Mouse (Mus musculus) lung, embryonic 14.5 days (tissue): ENCODE data around the gene Cdca3. TPM values are rescaled to one million over a fixed set of nuclear protein-coding genes. Genes with fewer than 3 reads are reported as not detected.
"Not testable (repeated sequence)": the region's sequence is repeated elsewhere in the genome, so short reads cannot be mapped to it uniquely, and the experiment has no call there.

ENCODE experiments used
- ATAC-seq: fragments of 200-750 bp; cut with Nextera tagmentation; 2 replicates; pipeline ENCODE4 v1.8.0; 2017; ENCODE audit warnings: mild to moderate bottlenecking, moderate TSS enrichment, moderate library complexity; ENCODE audit not compliant: insufficient read depth
- DNase-seq: peaks from one replicate; pipeline ENCODE4 v3.0.0-alpha.2; 2015
- H3K27ac ChIP-seq: fragments of 300-500 bp; sonication (generic); 2 replicates; pipeline ENCODE4 v1.5.1; 2014; ENCODE audit warnings: low read depth, mild to moderate bottlenecking, moderate library complexity
- H3K27me3 ChIP-seq: fragments of 300-500 bp; sonication (generic); 2 replicates; pipeline ENCODE4 v1.6.1; 2014; ENCODE audit warnings: low read length, control low read depth; ENCODE audit not compliant: insufficient read depth
- H3K36me3 ChIP-seq: fragments of 300-500 bp; sonication (generic); 2 replicates; pipeline ENCODE4 v1.6.1; 2014; ENCODE audit warnings: control low read depth; ENCODE audit not compliant: insufficient read depth
- H3K4me1 ChIP-seq: fragments of 300-500 bp; sonication (generic); 2 replicates; pipeline ENCODE4 v1.6.1; 2014; ENCODE audit warnings: antibody characterized with exemption, control low read depth; ENCODE audit not compliant: insufficient read depth
- H3K4me2 ChIP-seq: fragments of 300-500 bp; sonication (generic); 2 replicates; pipeline ENCODE4 v1.6.1; 2014; ENCODE audit warnings: mild to moderate bottlenecking
- H3K4me3 ChIP-seq: fragments of 300-500 bp; sonication (generic); 2 replicates; pipeline ENCODE4 v1.5.1; 2014; ENCODE audit warnings: low read depth, low read length
- H3K9ac ChIP-seq: fragments of 300-500 bp; sonication (generic); 2 replicates; pipeline ENCODE4 v1.6.1; 2014
- H3K9me3 ChIP-seq: fragments of 300-500 bp; sonication (generic); 2 replicates; pipeline ENCODE4 v1.6.1; 2016; ENCODE audit warnings: low read depth, low read length, control low read depth
- CTCF ChIP-seq: IDR thresholded peaks from 2 replicates; pipeline ENCODE4 v1.5.1; 2016; ENCODE audit warnings: antibody characterized with exemption, low read depth
- WGBS: fragments of 180-500 bp; shearing (Covaris S2); extraction: QIAGEN DNeasy Blood & Tissue Kit; methylation state at CpG from one replicate; pipeline ENCODE4 v1.1.7; 2014; 5-methylcytosine and 5-hydroxymethylcytosine counted together
- polyA plus RNA-seq: library from polyadenylated mRNA; unstranded; fragments of >200 nt; fragmentation: Nextera tagmentation; extraction: Ambion mirVana; gene quantifications from 2 replicates; pipeline ENCODE4 v1.2.1, GENCODE M21; 2014

Gene Cdca3
- polyA plus RNA-seq, 1 experiment from 2014 or later = 204 TPM

DNA sequence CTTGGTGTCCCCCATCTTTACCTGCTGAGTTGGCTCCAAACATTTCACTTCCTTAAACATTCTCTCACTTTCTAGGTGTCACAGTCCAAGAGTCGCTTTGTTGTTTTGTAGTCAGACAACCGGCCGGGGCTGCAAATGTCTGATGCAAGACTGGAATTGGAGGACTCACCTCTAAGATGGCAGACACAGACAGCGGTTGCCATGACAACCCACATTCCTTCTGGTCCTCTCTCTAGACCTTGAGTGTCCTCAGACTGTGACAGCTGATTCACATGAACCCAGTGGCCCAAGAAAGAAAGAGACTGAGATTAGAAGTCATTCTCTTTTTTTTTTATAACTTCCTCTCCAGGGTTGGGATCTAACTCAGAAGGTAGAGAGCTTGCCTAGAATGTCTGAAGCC, 39.8 kb upstream of the Cdca3 start:
- Histone ChIP-seq H3K36me3 (no peaks in the 10 kb centered on the region), H3K27me3 (no peaks in the 10 kb centered on the region), H3K9me3 (no peaks in the 10 kb centered on the region), H3K4me3 (no peak overlapping the region), H3K4me1 (0 out of 2 replicates have a peak, but pooled peaks cover 3% of the 10 kb centered on the region), H3K27ac (no peak overlapping the region), H3K9ac (no peak overlapping the region), H3K4me2 (no peak overlapping the region)
- DNase-seq (no peak), ATAC-seq (no peak)
- TF ChIP-seq CTCF = no peak
- 66% methylated on average over 4 of the region's 4 CpGs for WGBS

DNA sequence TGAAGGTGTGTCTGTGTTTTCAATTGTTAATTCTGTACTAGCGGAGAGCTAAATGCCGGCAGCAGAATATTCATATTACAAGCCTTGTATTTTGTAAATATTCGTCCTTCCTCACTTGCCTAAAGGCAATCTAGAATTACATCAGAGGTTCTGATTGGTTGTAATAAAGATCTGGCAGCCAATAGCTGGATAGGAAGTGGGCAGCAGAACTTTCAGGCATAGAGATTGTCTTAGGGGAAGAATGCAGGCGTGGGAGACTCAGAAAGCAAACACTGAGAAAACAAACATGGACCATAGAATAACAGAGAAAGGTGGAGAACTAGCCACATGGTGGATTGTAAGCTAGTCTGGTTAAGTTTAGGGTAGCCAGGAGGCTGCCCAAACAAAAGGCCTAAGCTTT, 39.2 kb upstream of the Cdca3 start:
- H3K9me3 ChIP-seq = no peaks in the 10 kb centered on the region
- ATAC-seq (peak; percentile 50), DNase-seq (peak; percentile 33)
- no peak overlapping the region for H3K4me3 ChIP-seq
- no peaks in the 10 kb centered on the region for H3K27me3 ChIP-seq
- no peak overlapping the region for H3K4me2 ChIP-seq
- H3K9ac ChIP-seq = no peak overlapping the region
- H3K36me3 ChIP-seq = no peaks in the 10 kb centered on the region
- H3K4me1 ChIP-seq = 0 out of 2 replicates have a peak, but pooled peaks cover 3% of the 10 kb centered on the region
- no peak overlapping the region for H3K27ac ChIP-seq
- WGBS = 53% methylated on average over 4 of the region's 4 CpGs
- TF ChIP-seq CTCF = no peak

DNA sequence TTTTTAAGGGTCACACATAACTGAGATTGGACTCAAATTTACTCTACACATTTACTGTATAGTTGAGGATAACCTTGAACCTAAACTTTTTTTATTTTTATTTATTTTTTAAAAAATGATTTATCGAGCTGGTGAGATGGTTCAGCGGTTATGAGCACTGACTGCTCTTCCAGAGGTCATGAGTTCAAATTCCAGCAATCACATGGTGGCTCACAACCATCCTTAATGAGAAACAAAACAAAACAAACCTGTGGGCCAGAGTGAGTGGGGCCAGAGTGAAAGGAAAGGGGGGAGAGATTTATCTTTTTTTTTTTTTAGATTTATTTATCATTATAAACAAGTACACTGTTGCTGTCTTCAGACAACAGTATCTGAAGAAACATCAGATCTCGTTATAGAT, 37.4 kb upstream of the Cdca3 start:
- Histone ChIP-seq H3K36me3 (no peaks in the 10 kb centered on the region), H3K9ac (no peak overlapping the region), H3K4me1 (0 out of 2 replicates have a peak, but pooled peaks cover 3% of the 10 kb centered on the region), H3K27ac (no peak overlapping the region), H3K4me2 (no peak overlapping the region), H3K9me3 (no peaks in the 10 kb centered on the region), H3K27me3 (no peaks in the 10 kb centered on the region), H3K4me3 (no peak overlapping the region)
- 80% methylated on average over 3 of the region's 3 CpGs for whole genome bisulfite sequencing
- DNase-seq (no peak), ATAC-seq (no peak)
- TF ChIP-seq CTCF = no peak

DNA sequence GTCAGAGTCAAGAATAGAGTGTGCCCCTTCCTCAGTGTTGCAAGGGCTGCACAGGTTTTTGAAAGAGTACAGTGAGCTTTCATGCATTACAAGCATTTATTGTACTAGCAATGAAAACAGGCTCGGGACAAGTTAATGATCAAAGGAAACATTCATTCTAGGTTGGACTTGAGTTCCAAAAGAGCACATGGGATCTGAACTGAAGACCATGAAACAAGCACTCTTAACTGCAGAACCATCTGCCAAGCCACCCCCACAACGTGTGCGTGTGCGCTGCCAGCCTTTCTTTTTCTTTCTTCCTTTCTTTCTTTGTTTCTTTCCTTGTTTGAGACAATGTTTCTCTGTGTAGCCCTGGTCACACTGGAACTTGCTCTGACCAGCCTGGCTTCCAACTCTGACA, 33.6 kb upstream of the Cdca3 start:
- no peak overlapping the region for H3K4me2 ChIP-seq
- H3K27ac ChIP-seq = no peak overlapping the region
- no peak for TF ChIP-seq CTCF
- H3K4me3 ChIP-seq = no peak overlapping the region
- no peak for ATAC-seq
- no peaks in the 10 kb centered on the region for H3K27me3 ChIP-seq
- no peaks in the 10 kb centered on the region for H3K4me1 ChIP-seq
- DNase-seq = no peak
- H3K9ac ChIP-seq = no peak overlapping the region
- H3K36me3 ChIP-seq = no peaks in the 10 kb centered on the region
- H3K9me3 ChIP-seq = no peaks in the 10 kb centered on the region
- 82% methylated on average over 4 of the region's 4 CpGs for WGBS

DNA sequence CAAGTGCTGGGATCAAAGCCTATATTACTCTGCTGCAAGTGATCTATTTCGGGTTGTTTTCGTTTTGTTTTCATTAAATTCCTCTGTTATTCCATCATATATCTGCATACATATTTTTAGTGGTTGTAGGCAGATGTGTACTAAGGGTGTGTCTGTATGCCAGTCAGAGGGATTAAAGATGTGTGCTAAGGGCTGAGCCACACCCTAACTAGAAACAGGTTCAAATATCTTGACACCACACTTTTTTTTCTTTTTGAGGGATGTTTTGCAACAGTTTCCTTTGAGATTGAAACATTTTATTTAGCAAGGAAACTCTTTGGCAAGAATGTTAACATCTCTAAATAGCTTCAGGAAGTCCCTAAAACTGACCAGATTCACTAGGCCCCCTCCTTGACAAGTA, 33.1 kb upstream of the Cdca3 start:
- no peak for ATAC-seq
- 66% methylated on average over 2 of the region's 2 CpGs for WGBS
- TF ChIP-seq CTCF = no peak
- Histone ChIP-seq H3K9ac (no peak overlapping the region), H3K27me3 (no peaks in the 10 kb centered on the region), H3K9me3 (no peaks in the 10 kb centered on the region), H3K4me1 (no peaks in the 10 kb centered on the region), H3K4me2 (no peak overlapping the region), H3K27ac (no peak overlapping the region), H3K4me3 (no peak overlapping the region), H3K36me3 (no peaks in the 10 kb centered on the region)
- no peak for DNase-seq

DNA sequence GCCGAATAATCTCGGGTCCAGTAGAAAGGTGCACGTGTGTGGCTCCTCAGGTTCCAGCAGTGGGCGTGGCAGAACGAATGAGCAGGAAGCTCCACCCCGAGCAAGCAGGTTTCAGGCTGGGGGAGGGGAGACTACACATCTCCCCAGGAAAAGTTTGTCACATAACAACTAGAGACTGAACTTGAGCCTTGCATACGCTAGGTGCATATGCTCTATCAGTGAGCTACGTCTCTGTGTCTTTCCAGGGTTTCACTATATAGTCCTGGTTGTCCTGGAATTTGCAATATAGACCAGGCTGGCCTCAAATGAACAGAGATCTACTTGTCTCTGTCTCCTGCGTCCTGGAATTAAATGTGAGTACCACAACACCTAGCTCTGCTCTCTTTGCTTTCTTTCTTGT, 26.9 kb upstream of the Cdca3 start:
- H3K27me3 ChIP-seq, H3K36me3 ChIP-seq, ATAC-seq, H3K4me1 ChIP-seq, H3K9me3 ChIP-seq, H3K9ac ChIP-seq, H3K27ac ChIP-seq: not testable (repeated sequence)
- DNase-seq = peak; percentile 26
- peak overlapping the region; percentile 53 for H3K4me2 ChIP-seq
- peak overlapping the region; percentile 22; the same call in 1 of the 2 replicates for H3K4me3 ChIP-seq
- WGBS = 9% methylated on average over 5 of the region's 9 CpGs

DNA sequence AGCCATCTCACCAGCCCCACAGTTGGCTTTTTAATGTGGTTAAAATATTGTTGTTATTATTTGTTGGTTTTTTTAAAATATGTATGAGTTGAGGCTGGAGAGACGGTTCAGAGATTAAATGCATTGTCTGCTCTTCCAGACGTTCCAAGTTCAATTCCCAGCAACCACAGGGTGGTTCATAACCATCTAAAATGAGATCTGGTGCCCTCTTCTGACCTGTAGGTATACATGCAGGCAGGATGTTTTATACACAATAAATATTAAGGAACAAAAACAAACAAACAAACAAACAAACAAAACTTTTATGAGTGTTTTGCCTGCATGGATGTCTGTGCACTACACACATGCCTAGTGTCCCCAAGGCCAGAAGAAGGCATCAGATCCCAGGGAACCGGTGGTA, 26.3 kb upstream of the Cdca3 start:
- ATAC-seq (no peak), DNase-seq (no peak)
- no peak overlapping the region for H3K4me2 ChIP-seq
- no peak overlapping the region for H3K4me3 ChIP-seq
- H3K36me3 ChIP-seq = no peaks in the 10 kb centered on the region
- no peak for TF ChIP-seq CTCF
- H3K27ac ChIP-seq = no peak overlapping the region
- no peaks in the 10 kb centered on the region for H3K27me3 ChIP-seq
- WGBS = 77% methylated on average over 3 of the region's 3 CpGs
- H3K9ac ChIP-seq = no peak overlapping the region
- H3K4me1 ChIP-seq = 0 out of 2 replicates have a peak, but pooled peaks cover 3% of the 10 kb centered on the region
- no peaks in the 10 kb centered on the region for H3K9me3 ChIP-seq

DNA sequence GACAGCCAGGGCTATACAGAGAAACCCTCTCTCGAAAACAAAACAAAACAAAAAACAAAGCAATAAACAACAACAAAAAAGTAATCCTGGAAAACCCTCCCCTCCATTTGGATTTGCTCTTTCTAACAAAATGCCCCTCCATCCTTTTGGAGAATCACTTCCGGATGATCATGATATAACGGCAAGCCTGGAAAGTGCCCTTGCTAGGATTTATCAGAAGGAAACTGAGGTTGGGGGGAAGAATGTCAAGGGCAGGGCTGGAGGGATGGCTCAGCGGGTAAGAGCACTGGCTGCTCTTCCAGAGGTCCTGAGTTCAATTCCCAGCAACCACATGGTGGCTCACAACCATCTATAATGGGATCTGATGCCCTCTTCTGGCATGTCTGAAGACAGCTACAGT, 25.7 kb upstream of the Cdca3 start:
- not testable (repeated sequence) for ATAC-seq, H3K4me2 ChIP-seq, DNase-seq, H3K27ac ChIP-seq, H3K9me3 ChIP-seq, H3K36me3 ChIP-seq, H3K27me3 ChIP-seq, H3K9ac ChIP-seq, H3K4me1 ChIP-seq, H3K4me3 ChIP-seq
- WGBS = 91% methylated on average over 4 of the region's 4 CpGs
